Mouse (Mus musculus) adrenal gland, adult 8-10 months (tissue): ENCODE data around the gene Fancc. TPM values are rescaled to one million over a fixed set of nuclear protein-coding genes. Genes with fewer than 3 reads are reported as not detected.

Experiments used
- DNase-seq: peaks from one replicate; pipeline ENCODE4 v3.0.0; 2022
- total RNA-seq, 4 experiments: library from RNA; stranded (reverse); gene quantifications; 2 replicates each; pipeline ENCODE4 v1.2.4; 2022

The Fancc gene
- total RNA-seq, 4 experiments from 2014 or later = 11.8 to 15.2 (median 13.1) TPM

GRCm38 (mm10) chr13:63289152-63289551, 207.9 kb downstream of the Fancc start:
- DNase-seq = no peak

GRCm38 (mm10) chr13:63286483-63287102, 210.5 kb downstream of the Fancc start:
- no peak for DNase-seq

- no peak for DNase-seq
Measured at GRCm38 (mm10) chr13:63284748-63285147, 212.3 kb downstream of the Fancc start.

GRCm38 (mm10) chr13:63283236-63283635, 213.8 kb downstream of the Fancc start:
- DNase-seq = no peak

GRCm38 (mm10) chr13:63281206-63281605, 215.9 kb downstream of the Fancc start:
- DNase-seq = no peak

GRCm38 (mm10) chr13:63280344-63280743, 216.7 kb downstream of the Fancc start:
- no peak for DNase-seq

- no peak for DNase-seq
Measured at GRCm38 (mm10) chr13:63279807-63280206, 217.3 kb downstream of the Fancc start.

- no peak for DNase-seq
Measured at GRCm38 (mm10) chr13:63278796-63279475, 218.1 kb downstream of the Fancc start.

- no peak for DNase-seq
Measured at GRCm38 (mm10) chr13:63278141-63278631, 218.9 kb downstream of the Fancc start.

GRCm38 (mm10) chr13:63277316-63277715, 219.8 kb downstream of the Fancc start:
- DNase-seq = no peak

- DNase-seq = no peak
Measured at GRCm38 (mm10) chr13:63276389-63276788, 220.7 kb downstream of the Fancc start.

- DNase-seq = no peak
Measured at GRCm38 (mm10) chr13:63274488-63275166, 222.5 kb downstream of the Fancc start.

- no peak for DNase-seq
Measured at GRCm38 (mm10) chr13:63273859-63274258, 223.2 kb downstream of the Fancc start.

GRCm38 (mm10) chr13:63272602-63273229, 224.4 kb downstream of the Fancc start:
- peak; percentile 75 for DNase-seq

GRCm38 (mm10) chr13:63272017-63272601, 225.0 kb downstream of the Fancc start:
- no peak for DNase-seq

GRCm38 (mm10) chr13:63270191-63270590, 226.9 kb downstream of the Fancc start:
- DNase-seq = no peak

- DNase-seq = no peak
Measured at GRCm38 (mm10) chr13:63268776-63269175, 228.3 kb downstream of the Fancc start.

- DNase-seq = no peak
Measured at GRCm38 (mm10) chr13:63268371-63268770, 228.7 kb downstream of the Fancc start.

- no peak for DNase-seq
Measured at GRCm38 (mm10) chr13:63262168-63262957, 234.7 kb downstream of the Fancc start.

GRCm38 (mm10) chr13:63261676-63262075, 235.4 kb downstream of the Fancc start:
- DNase-seq = no peak

- DNase-seq = no peak
Measured at GRCm38 (mm10) chr13:63260753-63261631, 236.1 kb downstream of the Fancc start.
